Comparison of ENCODE assay signal across 14 mouse cellular contexts in the genomic region with DNA sequence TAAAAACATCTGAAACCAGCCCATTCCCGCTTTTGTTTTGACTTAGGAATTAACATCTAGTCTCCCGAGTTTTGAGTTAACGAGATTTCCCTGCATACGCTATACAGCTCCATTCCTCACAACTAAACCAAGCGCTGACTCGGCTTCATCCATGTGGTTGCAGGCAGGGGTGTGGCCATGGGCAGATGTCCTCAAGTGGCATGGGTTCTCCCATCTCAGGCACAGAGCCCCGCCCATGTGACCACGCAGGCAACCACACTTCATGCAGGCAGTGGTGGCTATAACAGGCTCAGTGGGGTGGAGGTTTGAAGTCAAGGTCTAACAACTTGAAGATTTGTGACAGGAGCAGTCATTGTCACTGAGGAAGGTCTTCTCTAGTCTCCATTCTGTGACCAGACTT.
DNase-seq lines count a peak whose midpoint lies in the region; ATAC-seq and TF ChIP-seq lines count a peak whose summit lies in the region.
"Had no signal": no experiment of that assay in that cellular context is flagged by ENCODE, and none has a peak within 500 bp of the region (broad histone marks: within the 10 kb centered on the region; RNA-seq: fewer than 3 reads in every experiment).

No protein-coding gene starts in this region.

- H3K27ac ChIP-seq in kidney, postnatal 0 days, result 0 out of 2 replicates have a peak overlapping the region, but pooled peaks have one; percentile 54
- H3K27ac ChIP-seq: heart, adult 2 months; hindbrain, embryonic 15.5 days; midbrain, embryonic 12.5 days had no signal

- 0 out of 2 replicates have a peak, but pooled peaks have one; percentile 20 for ATAC-seq in kidney, postnatal 0 days (replicated peaks; ENCODE audit: low FRiP score, low read depth)

- TF ChIP-seq CTCF in kidney, postnatal 0 days (IDR thresholded peaks at IDR 0.05; ENCODE audit: low read depth), result no peak

- no peak overlapping the region for H3K4me3 ChIP-seq in kidney, postnatal 0 days (replicated peaks; ENCODE audit: low read depth, low read length)
- H3K4me3 ChIP-seq: erythroblast, embryonic 14.5 days; heart, adult 2 months; hindbrain, embryonic 15.5 days; midbrain, embryonic 12.5 days had no signal

- peak; percentile 24 for DNase-seq in embryo, embryonic 10.5 days (ENCODE audit: low spot score)
- no peak for DNase-seq in embryo, embryonic 9.5 days (ENCODE audit: extremely low spot score)
- DNase-seq in kidney, postnatal 0 days (ENCODE audit: low spot score), result peak; percentile 72
- DNase-seq in kidney, postnatal 25 days, result no peak
- peak; percentile 8 for DNase-seq in thymus, postnatal 4 days
- DNase-seq in thymus, postnatal 10 days (ENCODE audit: low spot score in 2 of 2), result no peak
- no peak for DNase-seq in right cerebral cortex, postnatal 4 days
- no peak for DNase-seq in cerebellum, adult 11 months
- DNase-seq: adrenal gland, adult 2 months; cerebellum, adult 18-20 months had no signal

- no peaks in the 10 kb centered on the region for H3K9me3 ChIP-seq in kidney, postnatal 0 days (replicated peaks; ENCODE audit: low read length)
- H3K9me3 ChIP-seq: hindbrain, embryonic 15.5 days; midbrain, embryonic 12.5 days had no signal

- no peaks in the 10 kb centered on the region for H3K36me3 ChIP-seq in kidney, postnatal 0 days (ENCODE audit: insufficient read depth, low read length)
- H3K36me3 ChIP-seq: hindbrain, embryonic 15.5 days; midbrain, embryonic 12.5 days had no signal

- H3K4me1 ChIP-seq in kidney, postnatal 0 days (replicated peaks; ENCODE audit: insufficient read depth, low read length), result 0 out of 2 replicates have a peak, but pooled peaks cover 8% of the 10 kb centered on the region

- H3K27me3 ChIP-seq in kidney, postnatal 0 days (ENCODE audit: insufficient read depth, low read length), result no peaks in the 10 kb centered on the region
- H3K27me3 ChIP-seq: hindbrain, embryonic 15.5 days had no signal

- no peak overlapping the region for H3K9ac ChIP-seq in kidney, postnatal 0 days (ENCODE audit: low read depth, low read length)
- H3K9ac ChIP-seq: hindbrain, embryonic 15.5 days; midbrain, embryonic 12.5 days had no signal

- no peak overlapping the region for H3K4me2 ChIP-seq in kidney, postnatal 0 days (ENCODE audit: low read length)
- H3K4me2 ChIP-seq: hindbrain, embryonic 15.5 days; midbrain, embryonic 12.5 days had no signal

- WGBS in kidney, postnatal 0 days, result 29% methylated on average over 8 of the region's 8 CpGs

Comparison
In these comparisons a context has a peak if more than half of its experiments do, and no peak if none do; other contexts are left out.
1. DNase-seq: peak in embryo, embryonic 10.5 days (single experiment), kidney, postnatal 0 days (single experiment) and thymus, postnatal 4 days (single experiment); none in embryo, embryonic 9.5 days (single experiment), kidney, postnatal 25 days (0 of 2), thymus, postnatal 10 days (0 of 2), right cerebral cortex, postnatal 4 days (single experiment) and cerebellum, adult 11 months (single experiment).